Mouse (Mus musculus): ENCODE measurements around the gene Dbil5.

The Dbil5 gene

DNA sequence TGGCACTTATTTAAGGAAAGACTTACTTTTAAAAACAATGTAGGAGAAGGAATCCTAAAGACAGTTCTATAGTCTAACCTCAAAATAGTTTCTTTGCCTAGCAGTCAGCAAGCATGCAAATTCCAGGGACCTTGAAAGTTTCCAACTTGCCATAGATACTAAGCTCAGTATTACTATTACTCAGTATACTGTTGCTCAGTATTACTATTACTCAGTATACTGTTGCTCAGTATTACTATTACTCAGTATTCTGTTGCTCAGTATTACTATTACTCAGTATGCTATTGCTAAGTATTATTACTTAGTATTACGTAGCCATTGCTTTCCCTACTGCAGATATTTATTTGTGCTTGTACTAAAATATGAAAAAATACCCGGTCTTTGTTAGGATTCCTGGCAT, 22.3 kb downstream of the Dbil5 start:
- DNase-seq, result no peak

GRCm38 (mm10) chr11:76242901-76243810, 25.7 kb downstream of the Dbil5 start, which contains the start of the genes Mrm3 and Glod4:
Gene Mrm3, plus strand, starts transcription at chr11:76243715.
Gene Glod4, minus strand, starts transcription at chr11:76243725.
- DNase-seq, result peak; percentile 90 to 93

GRCm38 (mm10) chr11:76243811-76244546, 26.6 kb downstream of the Dbil5 start:
- DNase-seq, result no peak

GRCm38 (mm10) chr11:76246439-76246838, 29.0 kb downstream of the Dbil5 start:
- DNase-seq, result no peak

- no peak for DNase-seq
Measured at GRCm38 (mm10) chr11:76247239-76247638, 29.8 kb downstream of the Dbil5 start.

DNA sequence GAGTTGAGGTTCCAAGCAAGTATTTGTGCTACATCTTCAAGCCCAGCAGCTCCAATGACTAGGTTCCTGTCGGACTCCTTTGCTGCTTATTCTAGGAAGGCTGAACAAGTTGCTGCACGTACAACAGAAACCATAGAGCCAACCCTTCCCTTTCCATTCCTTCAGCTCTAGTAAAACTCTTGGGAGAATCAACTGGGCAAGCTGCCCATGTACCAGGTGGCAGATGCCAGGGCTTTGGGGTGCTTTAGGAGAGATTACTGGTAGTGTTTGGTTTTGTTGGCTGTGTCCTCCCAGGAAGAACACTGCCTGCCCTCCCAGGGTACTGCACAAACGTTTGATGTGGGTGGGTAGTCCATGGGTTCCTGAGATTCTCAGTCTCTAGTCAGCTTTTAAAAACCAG, 34.6 kb downstream of the Dbil5 start:
- DNase-seq, result no peak

DNA sequence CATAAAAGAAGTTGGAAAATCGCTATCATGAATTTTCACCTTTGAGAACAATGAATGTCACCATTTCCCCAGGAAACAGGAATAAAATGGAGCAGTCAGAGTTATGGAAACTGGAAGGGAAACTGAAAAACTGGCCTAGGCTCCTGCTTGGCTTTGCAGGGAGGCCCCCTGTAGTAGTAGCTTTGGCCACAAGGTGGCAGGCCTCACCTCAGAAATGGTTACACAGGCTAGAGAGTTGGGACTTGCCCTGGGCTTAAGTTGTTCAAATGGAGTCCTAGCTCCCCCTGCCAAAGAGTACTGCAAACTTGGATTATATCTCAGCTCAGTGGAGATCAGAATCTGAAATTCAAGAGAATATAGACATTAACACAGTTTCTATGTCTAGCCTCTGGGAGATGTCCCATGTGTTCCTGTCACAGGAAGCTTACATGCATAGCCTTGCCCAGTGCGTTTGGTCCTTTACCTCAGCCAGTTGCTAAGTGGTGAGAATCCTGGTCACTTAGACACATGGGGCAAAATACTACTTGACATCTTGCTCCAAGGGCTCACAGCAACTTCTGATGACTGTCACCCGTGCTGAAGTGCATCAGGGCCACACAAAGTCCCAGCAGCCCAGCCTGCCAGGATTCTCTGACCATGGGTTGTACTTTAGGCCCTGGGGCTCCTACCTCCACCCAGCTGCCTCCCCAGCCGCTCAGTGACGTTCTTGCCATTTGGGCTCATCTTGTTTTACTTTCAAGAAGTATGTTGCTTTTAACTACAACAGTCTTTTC, 35.9 kb downstream of the Dbil5 start:
- peak; percentile 80 to 86 for DNase-seq

GRCm38 (mm10) chr11:76253918-76254264, 36.5 kb downstream of the Dbil5 start:
- no peak for DNase-seq

GRCm38 (mm10) chr11:76255431-76256001, 38.1 kb downstream of the Dbil5 start:
- DNase-seq, result no peak

- no peak for DNase-seq
Measured at GRCm38 (mm10) chr11:76256129-76256528, 38.7 kb downstream of the Dbil5 start.

DNA sequence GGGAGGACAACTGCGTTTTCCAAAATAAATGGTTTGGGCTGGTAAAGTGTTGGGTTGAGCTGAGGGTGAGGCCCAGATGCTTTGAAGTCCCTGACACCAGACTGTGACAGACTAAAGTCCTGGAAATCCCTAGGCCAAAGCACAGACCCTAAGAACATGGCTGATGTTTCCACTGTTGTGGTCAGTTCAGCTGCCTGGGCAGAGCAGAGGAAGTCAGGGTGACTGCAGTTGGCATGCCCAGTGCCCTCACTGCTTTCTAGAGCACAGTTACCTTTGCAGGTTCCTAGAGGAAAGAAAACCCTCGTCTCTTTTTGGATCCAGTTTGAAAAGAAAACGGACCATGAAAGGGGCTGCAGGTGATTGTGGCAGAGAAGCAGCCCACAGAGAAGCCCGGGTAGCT, 40.0 kb downstream of the Dbil5 start:
- no peak for DNase-seq

DNA sequence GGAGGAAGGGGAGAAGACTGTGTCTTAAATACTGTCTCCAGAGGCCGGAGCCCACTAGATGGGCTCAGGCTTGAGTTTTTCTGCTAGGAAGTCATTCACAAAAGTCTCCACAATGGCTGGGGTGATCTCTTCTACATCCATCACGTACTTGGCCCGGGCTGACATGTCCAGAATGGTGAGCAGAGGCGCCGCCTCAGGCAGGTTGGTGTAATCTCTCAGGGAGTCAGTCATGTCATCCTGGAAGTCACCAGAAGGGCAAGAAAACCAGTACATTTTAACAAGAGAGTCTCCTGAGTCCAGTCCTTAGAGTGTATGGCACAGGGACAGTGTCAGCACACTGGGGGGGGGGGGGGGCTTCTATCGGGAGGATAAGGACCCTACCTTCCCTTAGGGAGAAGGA, 41.1 kb downstream of the Dbil5 start:
- no peak for DNase-seq

GRCm38 (mm10) chr11:76260208-76261050, 43.0 kb downstream of the Dbil5 start:
- DNase-seq, result no peak

DNA sequence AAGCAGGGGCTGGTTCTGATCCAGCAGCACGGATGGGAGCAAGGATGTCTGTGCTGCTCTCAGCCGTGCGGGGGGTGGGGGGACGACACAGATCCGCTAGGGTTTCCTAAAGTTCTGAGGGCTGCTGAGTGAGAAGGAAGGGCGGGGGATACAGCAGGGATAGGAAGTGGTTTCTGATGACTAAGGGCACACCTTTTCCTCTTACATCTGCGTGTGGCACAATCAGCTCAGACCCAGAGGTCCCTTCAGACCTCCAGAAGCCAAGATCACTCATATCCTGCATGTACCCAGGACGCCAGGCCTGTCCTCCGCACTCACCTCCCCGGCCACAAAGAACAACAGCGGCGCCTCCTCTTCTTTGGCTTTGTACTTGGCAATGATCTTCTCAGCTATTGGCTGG, 43.8 kb downstream of the Dbil5 start:
- peak in 1 of 2 experiments; percentile 13 for DNase-seq

GRCm38 (mm10) chr11:76262611-76263351, 45.4 kb downstream of the Dbil5 start:
- DNase-seq, result no peak

- DNase-seq, result no peak
Measured at GRCm38 (mm10) chr11:76267550-76267949, 50.1 kb downstream of the Dbil5 start.

- no peak for DNase-seq
Measured at GRCm38 (mm10) chr11:76268001-76268459, 50.6 kb downstream of the Dbil5 start.
